Mouse (Mus musculus) layer of hippocampus, postnatal 14 days (tissue): ENCODE data around the gene Ccdc106. TPM values are rescaled to one million over a fixed set of nuclear protein-coding genes. Genes with fewer than 3 reads are reported as not detected.

Source experiments
- total RNA-seq, 2 experiments: library from RNA; stranded (reverse); gene quantifications; 2 replicates each; pipeline ENCODE4 v1.2.3; 2021

Ccdc106 gene
- total RNA-seq, 2 experiments from 2014 or later = 65.6 to 67.2 TPM

Other genes with a start within 250 kb of the Ccdc106 start
- not detected for gene Fam71e2, start 249.3 kb upstream of the Ccdc106 start, total RNA-seq
- under 1 TPM; 0.21 to 0.38 TPM for gene Il11, start 237.7 kb upstream of the Ccdc106 start, total RNA-seq
- not detected for gene Tmem190, start 237.6 kb upstream of the Ccdc106 start, total RNA-seq
- gene Tmem238, start 230.9 kb upstream of the Ccdc106 start, total RNA-seq = 1 to 10 TPM; 2.4 to 2.6 TPM
- 100 to 1,000 TPM; 498 to 526 TPM for gene Rpl28, start 227.7 kb upstream of the Ccdc106 start, total RNA-seq
- 100 to 1,000 TPM; 103 to 123 TPM for gene Ube2s, start 208.0 kb upstream of the Ccdc106 start, total RNA-seq
- gene Shisa7, start 175.9 kb upstream of the Ccdc106 start, total RNA-seq = 100 to 1,000 TPM; 134 to 137 TPM
- gene Isoc2b, start 150.3 kb upstream of the Ccdc106 start, total RNA-seq = 1 to 10 TPM; 3.2 to 5.5 TPM
- 1 to 10 TPM; 8.9 to 9.8 TPM for gene Isoc2a, start 143.4 kb upstream of the Ccdc106 start, total RNA-seq
- gene Gm36210, start 114.0 kb upstream of the Ccdc106 start, total RNA-seq = under 1 TPM; 0.41 to 0.44 TPM
- 10 to 100 TPM; 11.5 to 14.6 TPM for gene Zfp628, start 105.3 kb upstream of the Ccdc106 start, total RNA-seq
- 10 to 100 TPM; 67.8 to 76.2 TPM for gene Nat14, start 98.5 kb upstream of the Ccdc106 start, total RNA-seq
- 1 to 10 TPM; 2.7 to 2.8 TPM for gene Ssc5d, start 94.8 kb upstream of the Ccdc106 start, total RNA-seq
- not detected for gene Sbk2, start 56.1 kb upstream of the Ccdc106 start, total RNA-seq
- under 1 TPM; 0.44 to 0.67 TPM for gene Sbk3, start 49.4 kb upstream of the Ccdc106 start, total RNA-seq
- 10 to 100 TPM; 36.9 to 39.0 TPM for gene Zfp579, start 24.4 kb upstream of the Ccdc106 start, total RNA-seq
- 1 to 10 TPM; 5.7 to 6.4 TPM for gene Zfp524, start 6.1 kb upstream of the Ccdc106 start, total RNA-seq
- 10 to 100 TPM; 21.4 to 27.7 TPM for gene Fiz1, start 5.9 kb upstream of the Ccdc106 start, total RNA-seq
- gene Gm44973, start 5.1 kb upstream of the Ccdc106 start, total RNA-seq = not detected
- gene Zfp865, start 177 bp upstream of the Ccdc106 start, total RNA-seq = 10 to 100 TPM; 34.6 to 35.8 TPM
- not detected for gene 4632433K11Rik, start 13.6 kb downstream of the Ccdc106 start, total RNA-seq
- gene Zfp784, start 17.9 kb downstream of the Ccdc106 start, total RNA-seq = 1 to 10 TPM; 5.3 to 7.0 TPM
- gene Zfp580, start 31.0 kb downstream of the Ccdc106 start, total RNA-seq = 10 to 100 TPM; 57.8 to 63.2 TPM
- gene U2af2, start 41.6 kb downstream of the Ccdc106 start, total RNA-seq = 100 to 1,000 TPM; 163 to 176 TPM
- gene Epn1, start 59.7 kb downstream of the Ccdc106 start, total RNA-seq = 100 to 1,000 TPM; 479 to 480 TPM
- gene Rfpl4, start 96.4 kb downstream of the Ccdc106 start, total RNA-seq = not detected
- gene Rasl2-9, start 105.4 kb downstream of the Ccdc106 start, total RNA-seq = not detected
- gene Vmn1r55, start 129.1 kb downstream of the Ccdc106 start, total RNA-seq = not detected
- gene Vmn1r56, start 176.2 kb downstream of the Ccdc106 start, total RNA-seq = not detected
- not detected for gene Vmn1r57, start 197.9 kb downstream of the Ccdc106 start, total RNA-seq